In the genomic region with DNA sequence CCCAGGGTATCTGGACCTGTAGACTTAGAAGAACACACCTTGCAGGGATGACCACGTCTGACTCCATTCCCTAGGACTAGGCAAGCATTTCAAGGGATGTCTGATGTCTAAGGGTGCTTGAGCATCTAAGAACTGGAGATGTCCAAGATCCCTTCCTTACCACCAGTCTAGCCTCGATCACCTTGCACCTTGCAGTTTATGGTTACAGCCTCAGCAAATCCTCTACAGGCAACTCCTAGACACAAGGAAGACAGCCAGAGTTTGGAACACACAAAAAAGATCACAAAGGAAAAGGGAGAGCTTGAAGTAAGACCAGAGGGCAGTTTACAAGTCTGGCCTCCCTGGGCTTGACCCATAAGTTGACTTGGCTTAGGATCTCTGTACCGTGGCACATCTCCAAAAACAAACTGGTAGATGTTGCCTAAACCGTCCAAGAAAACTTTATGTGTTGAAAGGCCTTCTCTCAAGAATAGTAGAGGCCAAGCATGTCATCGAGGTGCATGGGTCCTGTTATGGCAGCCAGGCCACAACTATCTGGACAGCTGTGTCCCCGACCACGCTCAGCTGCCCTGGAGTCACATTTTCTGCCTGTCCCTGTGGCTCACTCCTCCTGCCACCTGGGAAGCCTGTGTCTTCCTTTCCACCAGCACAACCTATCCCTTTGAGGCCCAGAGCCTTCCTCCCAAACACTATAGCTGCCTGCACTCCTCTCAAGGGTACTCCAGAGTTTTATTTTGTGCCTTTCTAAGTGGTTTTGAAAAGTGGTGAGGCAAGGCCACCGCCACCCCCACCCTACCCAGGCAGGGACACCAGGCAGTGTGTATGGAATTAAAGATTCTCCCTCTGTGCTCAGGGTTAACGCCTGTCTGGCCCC, we compare ENCODE assay signal across 8 mouse cellular contexts. TPM values are rescaled to one million over a fixed set of nuclear protein-coding genes. Genes with fewer than 3 reads are reported as not detected.
DNase-seq lines count a peak whose midpoint lies in the region; ATAC-seq lines count a peak whose summit lies in the region.
"Had no signal": no experiment of that assay in that cellular context is flagged by ENCODE, and none has a peak within 500 bp of the region (broad histone marks: within the 10 kb centered on the region; RNA-seq: fewer than 3 reads in every experiment).

No protein-coding gene starts in this region.

- DNase-seq in limb, embryonic 11.5 days (ENCODE audit: low spot score): no peak
- DNase-seq in limb, embryonic 10.5 days (ENCODE audit: low spot score): no peak
- DNase-seq in adipocyte (ENCODE audit: low spot score): peak; percentile 79
- no peak for DNase-seq in urinary bladder, postnatal 14 days (ENCODE audit: low spot score)
- no peak for DNase-seq in left cerebral cortex, adult 9 months (ENCODE audit: low spot score in 2 of 2)
- DNase-seq: cerebellum, postnatal 10 days had no signal

- WGBS in limb, embryonic 11.5 days: 62% methylated on average over 9 of the region's 9 CpGs
- WGBS in limb, embryonic 10.5 days: 68% methylated on average over 9 of the region's 9 CpGs
- 70% methylated on average over 9 of the region's 9 CpGs for WGBS in forebrain, embryonic 16.5 days
- WGBS in midbrain, embryonic 13.5 days: 68% methylated on average over 9 of the region's 9 CpGs

- no peak overlapping the region for H3K27ac ChIP-seq in limb, embryonic 11.5 days (replicated peaks; ENCODE audit: low read depth, low read length)
- no peak overlapping the region for H3K27ac ChIP-seq in limb, embryonic 10.5 days
- no peak overlapping the region for H3K27ac ChIP-seq in forebrain, embryonic 16.5 days (ENCODE audit: low read length)
- H3K27ac ChIP-seq in midbrain, embryonic 13.5 days: no peak overlapping the region

- peaks cover 46% of the 10 kb centered on the region for H3K27me3 ChIP-seq in limb, embryonic 11.5 days (ENCODE audit: control insufficient read depth, insufficient read depth, low read length)
- H3K27me3 ChIP-seq in limb, embryonic 10.5 days (ENCODE audit: low read depth, poor library complexity, severe bottlenecking): peaks cover 71% of the 10 kb centered on the region
- H3K27me3 ChIP-seq in forebrain, embryonic 16.5 days (replicated peaks; ENCODE audit: control insufficient read depth, insufficient read depth, low read length): peaks cover 25% of the 10 kb centered on the region
- peaks cover 55% of the 10 kb centered on the region for H3K27me3 ChIP-seq in midbrain, embryonic 13.5 days

- H3K4me1 ChIP-seq in limb, embryonic 11.5 days (ENCODE audit: control insufficient read depth, insufficient read depth, low read length): no peaks in the 10 kb centered on the region
- H3K4me1 ChIP-seq in limb, embryonic 10.5 days: peaks cover 13% of the 10 kb centered on the region
- H3K4me1 ChIP-seq in forebrain, embryonic 16.5 days (replicated peaks; ENCODE audit: control insufficient read depth, insufficient read depth, low read length): peaks cover 20% of the 10 kb centered on the region
- H3K4me1 ChIP-seq in midbrain, embryonic 13.5 days (replicated peaks): peaks cover 20% of the 10 kb centered on the region

- no peaks in the 10 kb centered on the region for H3K36me3 ChIP-seq in limb, embryonic 11.5 days (ENCODE audit: control insufficient read depth, insufficient read depth, low read length)
- no peaks in the 10 kb centered on the region for H3K36me3 ChIP-seq in limb, embryonic 10.5 days
- no peaks in the 10 kb centered on the region for H3K36me3 ChIP-seq in forebrain, embryonic 16.5 days (ENCODE audit: control insufficient read depth, insufficient read depth)
- no peaks in the 10 kb centered on the region for H3K36me3 ChIP-seq in midbrain, embryonic 13.5 days

- 0 out of 2 replicates have a peak overlapping the region, but pooled peaks have one; percentile 93 for H3K4me2 ChIP-seq in limb, embryonic 11.5 days (ENCODE audit: low read depth, severe bottlenecking)
- no peak overlapping the region for H3K4me2 ChIP-seq in forebrain, embryonic 16.5 days (ENCODE audit: low read length)
- peak overlapping the region; percentile 99; the same call in 1 of the 2 replicates for H3K4me2 ChIP-seq in midbrain, embryonic 13.5 days (replicated peaks)

- H3K9me3 ChIP-seq in limb, embryonic 11.5 days (ENCODE audit: control insufficient read depth, low read length): no peaks in the 10 kb centered on the region
- no peaks in the 10 kb centered on the region for H3K9me3 ChIP-seq in limb, embryonic 10.5 days (replicated peaks)
- H3K9me3 ChIP-seq in forebrain, embryonic 16.5 days (ENCODE audit: control insufficient read depth, low read length): no peaks in the 10 kb centered on the region
- no peaks in the 10 kb centered on the region for H3K9me3 ChIP-seq in midbrain, embryonic 13.5 days

- ATAC-seq in limb, embryonic 11.5 days (ENCODE audit: insufficient number of reproducible peaks, low FRiP score, low TSS enrichment, low read depth): 0 out of 2 replicates have a peak, but pooled peaks have one; percentile 24
- ATAC-seq in forebrain, embryonic 16.5 days: peak; percentile 21; the same call in 1 of the 2 replicates
- ATAC-seq in midbrain, embryonic 13.5 days: no peak

- no peak overlapping the region for H3K4me3 ChIP-seq in limb, embryonic 11.5 days (ENCODE audit: low read depth, low read length)
- no peak overlapping the region for H3K4me3 ChIP-seq in limb, embryonic 10.5 days
- H3K4me3 ChIP-seq in forebrain, embryonic 16.5 days (replicated peaks; ENCODE audit: low read length): no peak overlapping the region
- peak overlapping the region; percentile 65; the same call in 1 of the 2 replicates for H3K4me3 ChIP-seq in midbrain, embryonic 13.5 days (replicated peaks)

- no peak overlapping the region for H3K9ac ChIP-seq in limb, embryonic 11.5 days (ENCODE audit: low read length)
- H3K9ac ChIP-seq in forebrain, embryonic 16.5 days (replicated peaks; ENCODE audit: low read depth, low read length): no peak overlapping the region
- H3K9ac ChIP-seq in midbrain, embryonic 13.5 days (replicated peaks): no peak overlapping the region

RNA-seq across cellular contexts. Expression of a gene that starts 0.5 kb away (rescaled TPM):
- polyA plus RNA-seq in limb, embryonic 11.5 days (2014; fragmentation: Nextera tagmentation; extraction: Ambion mirVana): 1.7 and 1.9 TPM in 2 replicates
- 2.2 and 3.2 TPM in 2 replicates for polyA plus RNA-seq in limb, embryonic 10.5 days (2016; fragmentation: Nextera tagmentation; extraction: Ambion mirVana)
- 1.9 and 2.6 TPM in 2 replicates for polyA plus RNA-seq in forebrain, embryonic 16.5 days (2015; fragmentation: Nextera tagmentation; extraction: Ambion mirVana)
- 0.81 and 1.2 TPM in 2 replicates for polyA plus RNA-seq in midbrain, embryonic 13.5 days (2015; fragmentation: Nextera tagmentation; extraction: Ambion mirVana)

RNA-seq across cellular contexts. Expression of a gene that starts 56.7 kb away (rescaled TPM):
- not detected in 2 replicates for polyA plus RNA-seq in limb, embryonic 11.5 days (2014; fragmentation: Nextera tagmentation; extraction: Ambion mirVana)
- polyA plus RNA-seq in limb, embryonic 10.5 days (2016; fragmentation: Nextera tagmentation; extraction: Ambion mirVana): not detected in 2 replicates
- polyA plus RNA-seq in forebrain, embryonic 16.5 days (2015; fragmentation: Nextera tagmentation; extraction: Ambion mirVana): not detected in 2 replicates
- polyA plus RNA-seq in midbrain, embryonic 13.5 days (2015; fragmentation: Nextera tagmentation; extraction: Ambion mirVana): not detected in 2 replicates
